In genomic region chr10:13090596-13091424, GRCm38 (mm10) we compare ENCODE assay signal across 8 mouse cellular contexts. TPM values are rescaled to one million over a fixed set of nuclear protein-coding genes. Genes with fewer than 3 reads are reported as not detected.
DNase-seq lines count a peak whose midpoint lies in the region; ATAC-seq and TF ChIP-seq lines count a peak whose summit lies in the region.

No protein-coding gene starts in this region.

- H3K27ac ChIP-seq in brown adipose tissue, adult 24 weeks (replicated peaks; ENCODE audit: low read depth, low read length) = no peak overlapping the region
- H3K27ac ChIP-seq in forebrain, embryonic 12.5 days = peak overlapping the region; percentile 65; the same call in 1 of the 2 replicates
- H3K27ac ChIP-seq in heart, embryonic 15.5 days = peak overlapping the region; percentile 79
- no peak overlapping the region for H3K27ac ChIP-seq in liver, embryonic 13.5 days
- peak overlapping the region; percentile 88 for H3K27ac ChIP-seq in stomach, postnatal 0 days (replicated peaks)

- peak overlapping the region; percentile 53 for H3K4me2 ChIP-seq in forebrain, embryonic 12.5 days
- H3K4me2 ChIP-seq in heart, embryonic 15.5 days = peak overlapping the region; percentile 66
- H3K4me2 ChIP-seq in liver, embryonic 13.5 days = peak overlapping the region; percentile 55
- peak overlapping the region; percentile 54 for H3K4me2 ChIP-seq in stomach, postnatal 0 days (replicated peaks; ENCODE audit: low read depth)

- no peaks in the 10 kb centered on the region for H3K36me3 ChIP-seq in forebrain, embryonic 12.5 days (replicated peaks)
- no peaks in the 10 kb centered on the region; the same call in 1 of the 2 replicates for H3K36me3 ChIP-seq in heart, embryonic 15.5 days
- no peaks in the 10 kb centered on the region for H3K36me3 ChIP-seq in liver, embryonic 13.5 days
- no peaks in the 10 kb centered on the region for H3K36me3 ChIP-seq in stomach, postnatal 0 days (ENCODE audit: control insufficient read depth, insufficient read depth, low read length)

- peak overlapping the region; percentile 72 for H3K9ac ChIP-seq in forebrain, embryonic 12.5 days
- H3K9ac ChIP-seq in heart, embryonic 15.5 days = peak overlapping the region; percentile 86
- H3K9ac ChIP-seq in liver, embryonic 13.5 days = peak overlapping the region; percentile 41
- H3K9ac ChIP-seq in stomach, postnatal 0 days (ENCODE audit: low read length) = peak overlapping the region; percentile 85

- ATAC-seq in forebrain, embryonic 12.5 days (ENCODE audit: low FRiP score) = peak; percentile 94
- peak; percentile 97 for ATAC-seq in heart, embryonic 15.5 days (replicated peaks; ENCODE audit: insufficient number of reproducible peaks, insufficient read depth, low FRiP score, low read depth)
- peak; percentile 41; the same call in 1 of the 2 replicates for ATAC-seq in liver, embryonic 13.5 days (ENCODE audit: low read depth)
- ATAC-seq in stomach, postnatal 0 days (ENCODE audit: low FRiP score, low TSS enrichment) = peak; percentile 97

- H3K4me1 ChIP-seq in brown adipose tissue, adult 24 weeks (ENCODE audit: control insufficient read depth, insufficient read depth, insufficient read length, low read length) = no peaks in the 10 kb centered on the region
- peaks cover 5% of the 10 kb centered on the region; the same call in 1 of the 2 replicates for H3K4me1 ChIP-seq in forebrain, embryonic 12.5 days
- H3K4me1 ChIP-seq in heart, embryonic 15.5 days (replicated peaks) = peaks cover 13% of the 10 kb centered on the region
- H3K4me1 ChIP-seq in liver, embryonic 13.5 days (replicated peaks) = 0 out of 2 replicates have a peak, but pooled peaks cover 4% of the 10 kb centered on the region
- H3K4me1 ChIP-seq in stomach, postnatal 0 days (replicated peaks; ENCODE audit: control insufficient read depth, insufficient read depth) = no peaks in the 10 kb centered on the region

- H3K9me3 ChIP-seq in forebrain, embryonic 12.5 days = peaks cover 19% of the 10 kb centered on the region
- peaks cover 12% of the 10 kb centered on the region for H3K9me3 ChIP-seq in heart, embryonic 15.5 days (replicated peaks)
- H3K9me3 ChIP-seq in liver, embryonic 13.5 days (replicated peaks) = peaks cover 5% of the 10 kb centered on the region
- H3K9me3 ChIP-seq in stomach, postnatal 0 days (ENCODE audit: control insufficient read depth, low read length) = 0 out of 2 replicates have a peak, but pooled peaks cover 5% of the 10 kb centered on the region

- H3K27me3 ChIP-seq in forebrain, embryonic 12.5 days = no peaks in the 10 kb centered on the region
- H3K27me3 ChIP-seq in heart, embryonic 15.5 days = no peaks in the 10 kb centered on the region
- H3K27me3 ChIP-seq in liver, embryonic 13.5 days = peaks cover 31% of the 10 kb centered on the region
- H3K27me3 ChIP-seq in stomach, postnatal 0 days (ENCODE audit: control insufficient read depth, insufficient read depth, low read length) = no peaks in the 10 kb centered on the region

- TF ChIP-seq EP300 in stomach, postnatal 0 days (optimal IDR thresholded peaks at IDR 0.05) = peak; percentile 90

- no peak for TF ChIP-seq CTCF in stomach, postnatal 0 days (IDR thresholded peaks at IDR 0.05; ENCODE audit: low read depth)

- peak overlapping the region; percentile 54 for H3K4me3 ChIP-seq in brown adipose tissue, adult 24 weeks (ENCODE audit: insufficient read depth, low read depth, low read length)
- peak overlapping the region; percentile 59 for H3K4me3 ChIP-seq in forebrain, embryonic 12.5 days (replicated peaks)
- H3K4me3 ChIP-seq in heart, embryonic 15.5 days = peak overlapping the region; percentile 81
- H3K4me3 ChIP-seq in liver, embryonic 13.5 days (replicated peaks) = peak overlapping the region; percentile 47
- H3K4me3 ChIP-seq in stomach, postnatal 0 days (ENCODE audit: low read depth, low read length) = peak overlapping the region; percentile 71

- peak; percentile 80 for DNase-seq in CD4-positive, CD25-positive, alpha-beta regulatory T cell, adult 2 months (ENCODE audit: low read depth, low spot score)
- DNase-seq in kidney, postnatal 14 days = peak; percentile 81
- DNase-seq in liver, embryonic 13.5 days = peak; percentile 7
- DNase-seq in neural tube, embryonic 10.5 days (ENCODE audit: extremely low spot score, low spot score) = peak; percentile 74
- peak; percentile 90 for DNase-seq in stomach, postnatal 0 days (ENCODE audit: low spot score)

- WGBS in forebrain, embryonic 12.5 days = 47% methylated on average over 70 of the region's 70 CpGs
- WGBS in heart, embryonic 15.5 days = 42% methylated on average over 70 of the region's 70 CpGs
- 42% methylated on average over 70 of the region's 70 CpGs for WGBS in liver, embryonic 13.5 days (ENCODE audit: insufficient replicate concordance)
- WGBS in stomach, postnatal 0 days = 52% methylated on average over 70 of the region's 70 CpGs

RNA-seq across cellular contexts. Expression of gene Plagl1, which starts 30.5 kb away (rescaled TPM):
- 1.4 and 3.1 TPM in 2 replicates for polyA plus RNA-seq in brown adipose tissue, adult 24 weeks (2012; ENCODE audit: insufficient read depth, insufficient read length, missing spikeins)
- polyA plus RNA-seq in forebrain, embryonic 12.5 days (2016; fragmentation: Nextera tagmentation; extraction: Ambion mirVana) = 93.2 and 102 TPM in 2 replicates
- 165 and 200 TPM in 2 replicates for polyA plus RNA-seq in heart, embryonic 15.5 days (2015; fragmentation: Nextera tagmentation; extraction: Ambion mirVana)
- 26.6 and 31.7 TPM in 2 replicates for polyA plus RNA-seq in liver, embryonic 13.5 days (2015; fragmentation: Nextera tagmentation; extraction: Ambion mirVana)
- 81.0 and 99.4 TPM in 2 replicates for polyA plus RNA-seq in stomach, postnatal 0 days (2015; fragmentation: Nextera tagmentation; extraction: Ambion mirVana)

Comparison
In these comparisons a context has a peak if more than half of its experiments do, and no peak if none do; other contexts are left out.
1. DNase-seq: peak in every context shown above with its lines; median percentile 90 in stomach, postnatal 0 days; 81 in kidney, postnatal 14 days; 80 in CD4-positive, CD25-positive, alpha-beta regulatory T cell, adult 2 months; 74 in neural tube, embryonic 10.5 days; 7 in liver, embryonic 13.5 days.
2. H3K27ac ChIP-seq: peak in forebrain, embryonic 12.5 days (single experiment), heart, embryonic 15.5 days (single experiment) and stomach, postnatal 0 days (single experiment); none in brown adipose tissue, adult 24 weeks (single experiment) and liver, embryonic 13.5 days (single experiment).
3. ATAC-seq: peak in every context shown above with its lines; median percentile 97 in heart, embryonic 15.5 days; 97 in stomach, postnatal 0 days; 94 in forebrain, embryonic 12.5 days; 41 in liver, embryonic 13.5 days.
4. Peak in every context shown above with its lines, with median percentiles within 50 percentile points of each other: H3K4me3 ChIP-seq, H3K4me2 ChIP-seq and H3K9ac ChIP-seq.